Mouse (Mus musculus) kidney, adult 8-10 months (tissue): ENCODE measurements around the gene Rxfp2.

ENCODE experiments used
- DNase-seq, 2 experiments: peaks; one replicate each; pipeline ENCODE4 v3.0.0; 2022

The Rxfp2 gene

DNA sequence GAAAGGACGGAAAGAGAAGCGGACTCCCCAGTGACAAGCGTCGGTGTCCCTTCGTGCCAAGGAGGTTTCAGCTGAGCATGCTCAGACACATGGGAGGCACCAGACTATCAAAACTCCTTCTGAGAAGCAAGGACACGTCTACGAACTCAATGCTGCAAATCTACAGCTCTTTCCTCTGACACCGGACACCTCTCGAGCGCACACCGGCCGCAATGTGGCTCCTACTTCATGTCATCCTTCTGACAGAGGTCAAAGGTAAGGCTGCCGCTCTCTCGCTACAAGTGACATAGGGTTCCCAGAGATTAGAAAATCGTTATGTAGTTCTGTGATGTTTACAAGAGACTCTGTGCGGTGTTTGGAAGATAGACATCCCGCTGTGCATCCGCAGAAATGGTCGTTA, at the start of gene Rxfp2:
TSS of gene Rxfp2 (plus strand) at position 20 of the 400 bp plus-strand sequence.
- DNase-seq: no peak

GRCm38 (mm10) chr5:149970261-149970660, 48.2 kb upstream of the Rxfp2 start:
- DNase-seq: no peak

GRCm38 (mm10) chr5:149977027-149977426, 41.4 kb upstream of the Rxfp2 start:
- no peak for DNase-seq

GRCm38 (mm10) chr5:149983621-149984020, 34.9 kb upstream of the Rxfp2 start:
- DNase-seq: no peak

- DNase-seq: no peak
Observed at GRCm38 (mm10) chr5:149994578-149994977, 23.9 kb upstream of the Rxfp2 start.

- no peak for DNase-seq
Observed at GRCm38 (mm10) chr5:149996614-149997013, 21.9 kb upstream of the Rxfp2 start.

GRCm38 (mm10) chr5:149997321-149998034, 21.0 kb upstream of the Rxfp2 start:
- no peak for DNase-seq

DNA sequence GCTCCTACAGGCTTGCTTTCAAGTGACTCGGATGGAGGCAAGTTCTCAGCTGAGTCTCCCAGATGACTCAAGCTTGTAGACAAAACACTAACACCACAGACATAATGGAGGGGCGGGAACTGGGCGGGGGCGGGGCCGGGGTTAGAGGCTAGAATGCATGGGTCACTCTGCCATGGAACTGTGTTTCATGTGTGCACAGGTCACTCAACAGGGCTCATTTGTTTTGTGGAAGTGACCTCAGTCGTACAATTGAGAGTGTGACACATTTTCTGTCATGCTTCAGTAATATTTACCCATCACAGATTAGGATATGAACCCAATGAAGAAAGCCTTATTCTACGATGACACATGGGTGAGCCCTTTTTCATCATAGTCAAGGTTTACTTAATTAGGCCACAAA, 20.2 kb upstream of the Rxfp2 start:
- DNase-seq: no peak

- DNase-seq: no peak
Observed at GRCm38 (mm10) chr5:150005355-150005754, 13.1 kb upstream of the Rxfp2 start.

GRCm38 (mm10) chr5:150016861-150017260, 1.6 kb upstream of the Rxfp2 start:
- no peak for DNase-seq

GRCm38 (mm10) chr5:150017672-150018071, 803 bp upstream of the Rxfp2 start:
- no peak for DNase-seq

GRCm38 (mm10) chr5:150020851-150021250, 2.4 kb downstream of the Rxfp2 start:
- DNase-seq: peak; percentile 51 to 83

DNA sequence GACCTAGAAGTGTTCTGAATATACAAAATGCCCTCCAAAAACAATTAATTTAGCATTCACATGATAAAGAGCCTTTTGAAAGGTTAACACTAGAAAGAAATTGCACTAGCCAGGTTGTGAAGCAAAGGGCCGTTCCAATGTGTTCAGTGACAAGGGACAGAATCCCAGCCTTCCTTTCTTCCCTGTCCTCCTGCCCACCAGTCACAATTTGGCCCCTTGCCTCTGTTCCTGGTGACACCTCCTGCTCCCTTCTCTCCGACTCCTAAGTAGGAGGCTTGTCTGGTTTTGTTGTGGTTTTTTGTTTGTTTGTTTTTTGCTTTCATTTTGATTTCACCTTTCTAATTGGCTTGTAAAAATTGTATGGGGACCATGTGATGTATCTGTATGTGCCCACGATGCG, 3.3 kb downstream of the Rxfp2 start:
- no peak for DNase-seq

DNA sequence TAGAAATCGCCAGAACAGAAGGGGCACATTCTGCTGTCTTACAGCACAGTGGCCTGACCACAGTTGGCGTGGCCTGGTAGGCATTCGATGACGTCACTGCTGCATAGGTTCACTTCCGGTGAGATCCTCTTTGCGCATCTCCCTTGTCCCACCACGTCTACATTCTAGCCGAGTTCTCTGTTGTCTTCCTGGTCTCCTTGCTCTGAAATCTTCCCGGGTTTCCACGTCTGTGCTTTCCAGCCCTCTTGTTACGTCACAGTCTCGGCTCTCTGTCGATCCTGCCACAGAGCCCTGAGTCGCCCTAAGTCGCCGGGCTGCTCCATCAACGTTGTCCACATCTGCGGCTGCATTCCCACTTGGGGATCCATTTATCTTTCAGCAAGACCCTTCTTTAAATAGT, 4.1 kb downstream of the Rxfp2 start:
- no peak for DNase-seq

DNA sequence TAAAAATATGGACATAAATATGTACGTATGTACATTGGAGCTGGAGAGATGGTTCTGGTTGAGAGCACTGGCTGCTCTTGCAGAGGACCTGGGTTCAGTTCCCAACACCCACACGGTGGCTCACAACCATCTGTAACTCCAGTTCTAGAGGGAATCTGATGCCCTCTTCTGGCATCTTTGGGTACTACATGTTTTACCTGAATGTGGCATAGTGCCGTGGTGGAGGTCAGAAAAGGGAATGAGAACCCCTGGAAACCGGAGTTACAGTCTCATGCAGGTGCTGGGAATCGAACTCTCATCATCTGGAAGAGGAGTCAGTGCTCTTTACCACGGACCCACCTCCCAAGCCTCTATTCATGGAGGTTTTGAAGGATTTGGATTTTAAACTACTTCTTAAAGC, 5.0 kb downstream of the Rxfp2 start:
- DNase-seq: no peak

GRCm38 (mm10) chr5:150024188-150024587, 5.7 kb downstream of the Rxfp2 start:
- no peak for DNase-seq

DNA sequence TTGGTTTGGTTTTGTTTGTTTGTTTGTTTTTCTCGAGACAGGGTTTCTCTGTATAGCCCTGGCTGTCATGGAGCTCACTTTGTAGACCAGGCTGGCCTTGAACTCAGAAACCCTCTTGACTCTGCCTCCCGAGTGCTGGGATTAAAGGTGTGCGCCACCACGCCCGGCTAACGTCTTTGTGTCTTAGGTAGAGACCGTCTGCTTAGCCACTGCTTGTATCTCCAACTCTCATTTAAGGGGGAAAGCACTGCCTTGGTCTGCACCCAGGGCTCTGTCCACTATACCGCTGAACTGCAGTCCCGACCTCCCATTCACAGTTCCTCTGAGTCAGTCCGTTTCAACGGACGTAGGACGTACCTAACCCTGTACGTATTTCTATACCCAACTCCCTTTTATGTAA, 6.4 kb downstream of the Rxfp2 start:
- DNase-seq: no peak

DNA sequence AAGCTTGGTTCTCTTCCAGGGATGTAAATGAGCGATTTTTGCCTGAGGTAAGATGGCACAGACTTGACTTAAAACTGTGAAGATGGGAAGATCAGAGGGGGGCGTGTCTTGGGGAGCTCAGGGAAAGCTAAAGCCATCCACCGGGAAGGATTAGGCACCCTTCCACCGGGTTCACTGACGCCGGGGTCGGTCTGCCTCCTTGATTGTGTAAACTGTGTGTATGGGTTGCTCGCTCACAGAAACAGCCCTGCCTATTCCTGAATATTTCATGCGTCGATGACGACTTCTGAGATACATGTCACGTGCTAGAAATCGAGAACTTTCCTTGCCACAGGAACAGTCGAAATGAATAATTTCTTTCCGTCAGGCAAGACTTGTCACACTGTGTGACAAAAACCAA, 6.9 kb downstream of the Rxfp2 start:
- DNase-seq: no peak

GRCm38 (mm10) chr5:150026509-150027087, 8.1 kb downstream of the Rxfp2 start:
- no peak for DNase-seq

DNA sequence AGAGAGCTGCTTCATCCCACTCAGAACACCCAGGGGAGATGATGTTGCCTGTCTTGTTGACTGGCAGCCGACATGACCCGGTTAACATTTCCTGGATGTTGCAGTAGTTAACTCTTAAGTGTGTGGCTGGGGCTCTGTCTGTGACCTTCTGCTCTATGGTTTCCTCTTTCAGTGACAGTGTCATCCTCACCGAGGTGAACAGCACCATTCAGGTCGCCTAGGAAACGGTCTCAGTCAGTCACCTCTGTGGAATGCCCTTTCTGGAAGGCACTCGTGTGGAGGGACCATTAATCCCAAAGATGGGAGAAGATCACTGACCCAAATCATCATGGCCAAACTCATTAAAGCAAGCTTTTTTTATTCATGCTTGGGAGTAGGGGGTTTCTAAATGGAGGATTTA, 12.7 kb downstream of the Rxfp2 start:
- peak in 1 of 2 experiments; percentile 10 for DNase-seq

- DNase-seq: no peak
Observed at GRCm38 (mm10) chr5:150031634-150032033, 13.2 kb downstream of the Rxfp2 start.

DNA sequence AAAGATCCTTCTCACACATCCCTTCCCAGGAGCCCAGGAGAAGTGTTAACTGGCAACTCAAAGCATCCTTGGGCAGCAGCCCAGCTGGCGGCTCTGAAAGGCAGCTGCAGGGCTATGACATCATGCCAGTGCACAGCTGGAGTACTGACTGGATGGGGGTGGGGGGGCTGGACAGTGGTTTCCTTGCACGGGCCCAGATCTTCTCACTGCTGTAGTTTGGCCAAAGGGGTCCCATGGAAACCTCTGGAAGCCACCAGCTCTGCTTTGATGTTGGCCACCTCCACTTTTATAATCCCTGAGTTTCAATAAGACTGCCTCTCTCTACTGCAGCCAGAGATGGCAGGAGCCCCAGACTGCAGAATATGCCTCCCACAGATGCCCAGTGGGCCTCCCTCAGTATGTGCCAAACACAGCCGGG, 13.6 kb downstream of the Rxfp2 start:
- no peak for DNase-seq

GRCm38 (mm10) chr5:150036286-150036685, 17.8 kb downstream of the Rxfp2 start:
- no peak for DNase-seq

DNA sequence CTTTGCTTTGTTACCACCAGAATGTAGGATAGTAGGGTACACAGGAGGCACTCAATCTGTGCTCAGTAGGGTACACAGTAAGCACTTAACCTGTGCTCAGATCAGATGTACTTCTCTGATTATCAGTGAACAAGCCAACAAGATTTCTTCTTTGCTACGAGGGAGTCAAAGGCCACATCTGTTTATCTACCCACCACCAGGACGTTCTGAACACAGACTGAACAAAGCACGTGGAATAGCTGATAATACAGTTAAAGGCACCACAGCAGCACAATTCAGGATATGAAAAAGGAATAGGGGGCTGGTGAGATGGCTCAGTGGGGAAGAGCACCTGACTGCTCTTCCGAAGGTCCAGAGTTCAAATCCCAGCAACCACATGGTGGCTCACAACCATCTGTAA, 18.4 kb downstream of the Rxfp2 start:
- DNase-seq: no peak

- DNase-seq: no peak
Observed at GRCm38 (mm10) chr5:150044533-150044932, 26.1 kb downstream of the Rxfp2 start.
